Mouse (Mus musculus): Measurements from ENCODE around the gene Pygb. TPM values are rescaled to one million over a fixed set of nuclear protein-coding genes. Genes with fewer than 3 reads are reported as not detected.

The Pygb gene
- polyA plus RNA-seq, 1 experiment = 0.07 TPM

DNA sequence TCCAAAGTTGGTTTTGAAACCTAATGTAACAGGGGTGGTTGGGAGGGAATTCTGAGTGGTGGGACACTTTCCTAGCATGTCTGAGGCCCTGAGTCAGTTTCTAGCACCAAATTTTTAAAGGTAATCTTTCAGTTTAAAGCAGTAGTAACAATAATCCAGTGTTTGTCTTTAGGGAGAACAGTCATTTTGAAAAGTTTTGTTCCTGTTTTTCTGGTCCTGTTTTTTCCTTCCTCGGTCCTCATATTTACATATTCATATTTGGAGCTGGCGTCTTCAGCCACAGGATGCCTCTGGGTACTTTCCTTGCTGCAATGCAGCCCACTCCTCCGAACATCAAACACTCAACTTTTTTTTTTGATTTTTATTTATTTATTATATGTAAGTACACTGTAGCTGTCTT is 31.5 kb upstream of the Pygb start:
- Histone ChIP-seq H3K4me1 (ENCODE audit: control insufficient read depth) (peaks cover 1% of the 10 kb centered on the region), H3K4me3 (replicated peaks) (no peak overlapping the region), H3K27me3 (ENCODE audit: control insufficient read depth) (no peaks in the 10 kb centered on the region), H3K9me3 (ENCODE audit: control insufficient read depth, low read length) (no peaks in the 10 kb centered on the region), H3K36me3 (ENCODE audit: control insufficient read depth) (peaks cover 18% of the 10 kb centered on the region)
- TF ChIP-seq TAL1 (IDR thresholded peaks at IDR 0.05; ENCODE audit: low read length) = no peak
- no peak for TF ChIP-seq GATA1 (IDR thresholded peaks at IDR 0.05; ENCODE audit: low read length)

DNA sequence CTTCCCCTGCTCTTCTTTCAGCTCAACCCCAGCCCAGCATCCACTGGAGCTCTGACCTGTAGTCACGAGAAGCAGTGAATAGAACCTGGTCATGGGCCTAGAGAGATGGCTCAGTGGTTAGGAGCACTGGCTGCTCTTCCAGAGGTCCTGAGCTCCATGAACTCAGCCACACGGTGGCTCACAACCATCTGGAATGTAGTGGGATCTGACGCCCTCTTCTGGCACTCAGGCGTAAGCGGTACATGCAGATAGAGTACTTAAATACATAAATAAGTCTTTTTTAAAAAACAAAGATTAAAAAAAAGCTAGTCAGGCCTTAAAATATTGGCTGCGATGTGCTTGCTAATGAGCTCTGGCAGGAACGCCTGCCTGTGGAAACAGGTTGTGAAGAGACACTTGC is 25.1 kb upstream of the Pygb start:
- no peak for TF ChIP-seq GATA1 (IDR thresholded peaks at IDR 0.05; ENCODE audit: low read length)
- TF ChIP-seq TAL1 (IDR thresholded peaks at IDR 0.05; ENCODE audit: low read length) = no peak
- no peaks in the 10 kb centered on the region for H3K9me3 ChIP-seq (ENCODE audit: control insufficient read depth, low read length)
- no peaks in the 10 kb centered on the region for H3K4me1 ChIP-seq (ENCODE audit: control insufficient read depth)
- no peak overlapping the region for H3K4me3 ChIP-seq (replicated peaks)
- peaks cover 23% of the 10 kb centered on the region for H3K36me3 ChIP-seq (ENCODE audit: control insufficient read depth)
- no peaks in the 10 kb centered on the region for H3K27me3 ChIP-seq (ENCODE audit: control insufficient read depth)

DNA sequence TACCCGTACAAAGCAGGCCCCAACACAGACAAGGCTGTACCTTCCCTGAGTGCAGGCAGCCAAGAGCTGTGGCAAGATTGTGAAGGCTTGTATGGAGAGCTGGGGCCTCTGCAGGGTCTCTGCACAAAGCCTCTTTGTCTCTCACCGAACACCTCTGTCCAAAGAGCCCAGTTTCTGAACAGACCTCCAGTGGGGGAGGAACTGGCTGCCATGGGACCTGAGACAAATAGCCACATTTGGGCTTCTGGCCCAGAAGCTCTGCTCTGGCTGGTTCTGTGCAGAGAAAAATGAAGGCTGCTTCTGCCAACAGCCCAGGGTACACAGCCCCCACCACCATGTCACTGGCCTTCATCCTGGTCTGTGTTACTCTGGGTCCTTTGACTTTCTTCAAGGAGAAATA is 20.9 kb upstream of the Pygb start:
- Histone ChIP-seq H3K4me3 (replicated peaks) (no peak overlapping the region), H3K9me3 (ENCODE audit: control insufficient read depth, low read length) (no peaks in the 10 kb centered on the region), H3K4me1 (ENCODE audit: control insufficient read depth) (peaks cover 14% of the 10 kb centered on the region), H3K36me3 (ENCODE audit: control insufficient read depth) (peaks cover 18% of the 10 kb centered on the region), H3K27me3 (ENCODE audit: control insufficient read depth) (no peaks in the 10 kb centered on the region)
- TF ChIP-seq TAL1 (IDR thresholded peaks at IDR 0.05; ENCODE audit: low read length) (no peak), GATA1 (IDR thresholded peaks at IDR 0.05; ENCODE audit: low read length) (no peak)

DNA sequence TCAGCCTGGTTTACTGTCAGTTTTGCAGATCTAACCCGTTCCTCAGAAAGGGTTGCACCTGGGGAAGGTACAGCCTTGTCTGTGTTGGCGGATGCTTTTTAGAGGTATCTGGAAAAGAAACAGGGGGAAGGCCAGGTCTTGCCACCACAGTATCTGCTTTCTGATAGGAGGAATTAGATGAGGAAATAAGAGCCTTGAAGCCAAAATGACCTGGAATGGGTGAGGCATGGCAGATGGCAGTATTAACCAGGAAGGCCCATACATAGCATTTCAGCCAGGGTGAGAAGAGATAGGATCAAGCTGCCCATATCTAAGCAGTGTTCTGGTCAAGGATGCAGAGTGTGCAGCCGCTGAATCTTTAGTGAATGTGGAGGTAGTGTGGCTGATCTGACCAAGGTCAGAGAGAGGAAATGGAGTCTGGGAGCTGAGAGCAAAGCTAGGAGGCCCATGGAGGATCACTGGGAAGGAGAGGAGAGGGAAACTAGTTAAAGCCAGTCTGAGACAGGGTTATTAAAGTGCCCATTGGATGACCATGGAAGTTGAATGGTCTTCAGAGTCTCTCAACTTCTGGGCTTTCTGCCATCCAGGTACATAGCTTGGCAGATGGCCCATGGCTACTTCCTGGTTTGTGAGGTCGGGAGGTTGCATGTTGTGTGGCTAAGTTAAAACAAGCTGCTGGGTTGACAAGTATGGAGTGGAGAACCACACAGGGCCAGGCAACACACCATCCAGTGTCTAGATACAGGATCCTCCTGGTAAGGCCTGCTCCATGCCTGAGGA is 20.3 kb upstream of the Pygb start:
- TF ChIP-seq GATA1 (IDR thresholded peaks at IDR 0.05; ENCODE audit: low read length) = no peak
- no peak for TF ChIP-seq TAL1 (IDR thresholded peaks at IDR 0.05; ENCODE audit: low read length)
- Histone ChIP-seq H3K4me1 (ENCODE audit: control insufficient read depth) (peaks cover 15% of the 10 kb centered on the region), H3K9me3 (ENCODE audit: control insufficient read depth, low read length) (no peaks in the 10 kb centered on the region), H3K4me3 (replicated peaks) (no peak overlapping the region), H3K27me3 (ENCODE audit: control insufficient read depth) (no peaks in the 10 kb centered on the region), H3K36me3 (ENCODE audit: control insufficient read depth) (peaks cover 20% of the 10 kb centered on the region)

DNA sequence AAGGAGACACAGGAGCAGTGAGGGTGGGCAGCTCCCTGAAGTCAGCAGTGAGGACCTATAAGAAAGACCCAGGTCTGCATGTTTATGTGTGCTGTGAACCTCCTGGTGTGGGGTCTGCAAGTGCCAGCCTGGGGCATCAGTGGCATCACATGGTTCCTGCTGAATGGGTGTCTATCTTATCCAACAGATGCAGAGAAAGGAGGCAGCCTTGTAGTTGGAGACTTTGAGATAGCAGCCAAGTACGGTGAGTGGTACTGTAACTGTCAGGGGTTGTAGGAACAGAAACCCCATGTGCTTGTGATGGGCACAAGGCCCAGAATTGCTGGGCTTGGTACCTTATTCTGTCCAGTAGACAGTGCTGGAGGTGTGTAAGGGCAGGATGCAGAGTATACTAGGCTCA is 17.9 kb upstream of the Pygb start:
- Histone ChIP-seq H3K4me1 (ENCODE audit: control insufficient read depth) (peaks cover 22% of the 10 kb centered on the region), H3K27me3 (ENCODE audit: control insufficient read depth) (no peaks in the 10 kb centered on the region), H3K36me3 (ENCODE audit: control insufficient read depth) (peaks cover 14% of the 10 kb centered on the region), H3K4me3 (replicated peaks) (no peak overlapping the region), H3K9me3 (ENCODE audit: control insufficient read depth, low read length) (no peaks in the 10 kb centered on the region)
- TF ChIP-seq GATA1 (IDR thresholded peaks at IDR 0.05; ENCODE audit: low read length) (no peak), TAL1 (IDR thresholded peaks at IDR 0.05; ENCODE audit: low read length) (no peak)

- Histone ChIP-seq H3K9me3 (ENCODE audit: control insufficient read depth, low read length) (no peaks in the 10 kb centered on the region), H3K36me3 (ENCODE audit: control insufficient read depth) (peaks cover 14% of the 10 kb centered on the region), H3K4me1 (ENCODE audit: control insufficient read depth) (peaks cover 22% of the 10 kb centered on the region), H3K4me3 (replicated peaks) (no peak overlapping the region), H3K27me3 (ENCODE audit: control insufficient read depth) (no peaks in the 10 kb centered on the region)
- TF ChIP-seq GATA1 (IDR thresholded peaks at IDR 0.05; ENCODE audit: low read length) (no peak), TAL1 (IDR thresholded peaks at IDR 0.05; ENCODE audit: low read length) (no peak)
These were observed 15.8 kb upstream of the Pygb start for GRCm38 (mm10) chr2:150770747-150771146.

GRCm38 (mm10) chr2:150771169-150771568 is 15.4 kb upstream of the Pygb start:
- peaks cover 22% of the 10 kb centered on the region for H3K4me1 ChIP-seq (ENCODE audit: control insufficient read depth)
- no peak overlapping the region for H3K4me3 ChIP-seq (replicated peaks)
- H3K9me3 ChIP-seq (ENCODE audit: control insufficient read depth, low read length) = no peaks in the 10 kb centered on the region
- no peaks in the 10 kb centered on the region for H3K27me3 ChIP-seq (ENCODE audit: control insufficient read depth)
- no peak for TF ChIP-seq TAL1 (IDR thresholded peaks at IDR 0.05; ENCODE audit: low read length)
- no peak for TF ChIP-seq GATA1 (IDR thresholded peaks at IDR 0.05; ENCODE audit: low read length)
- H3K36me3 ChIP-seq (ENCODE audit: control insufficient read depth) = peaks cover 14% of the 10 kb centered on the region

DNA sequence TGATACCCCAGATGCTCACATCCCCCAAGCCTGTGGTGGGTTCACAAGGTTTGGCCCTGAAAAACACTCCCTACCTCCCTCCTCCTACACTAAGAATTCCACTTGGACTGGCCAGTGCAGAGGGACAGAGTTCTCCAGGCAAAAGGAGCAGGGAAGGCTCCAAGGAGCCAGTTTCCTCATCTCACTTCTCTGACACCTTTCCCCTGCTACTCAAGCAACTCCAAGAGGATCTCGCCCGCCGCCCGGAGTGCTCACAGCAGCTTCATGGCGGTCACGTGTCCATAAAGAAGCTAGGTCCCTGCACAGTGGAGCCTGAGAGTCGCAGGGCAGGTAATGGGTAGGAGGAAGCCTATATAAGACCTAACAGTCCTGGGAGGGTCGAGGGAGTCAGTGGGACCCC is 14.5 kb upstream of the Pygb start:
- Histone ChIP-seq H3K4me3 (replicated peaks) (no peak overlapping the region), H3K9me3 (ENCODE audit: control insufficient read depth, low read length) (no peaks in the 10 kb centered on the region), H3K36me3 (ENCODE audit: control insufficient read depth) (peaks cover 14% of the 10 kb centered on the region), H3K4me1 (ENCODE audit: control insufficient read depth) (peaks cover 22% of the 10 kb centered on the region), H3K27me3 (ENCODE audit: control insufficient read depth) (no peaks in the 10 kb centered on the region)
- TF ChIP-seq GATA1 (IDR thresholded peaks at IDR 0.05; ENCODE audit: low read length) (no peak), TAL1 (IDR thresholded peaks at IDR 0.05; ENCODE audit: low read length) (no peak)

GRCm38 (mm10) chr2:150772466-150773119 is 13.9 kb upstream of the Pygb start:
- TF ChIP-seq TAL1 (IDR thresholded peaks at IDR 0.05; ENCODE audit: low read length) (no peak), GATA1 (IDR thresholded peaks at IDR 0.05; ENCODE audit: low read length) (no peak)
- H3K4me1 ChIP-seq (ENCODE audit: control insufficient read depth) = peaks cover 20% of the 10 kb centered on the region

More at GRCm38 (mm10) chr2:150772466-150773119, 13.9 kb upstream of the Pygb start:
- Histone ChIP-seq H3K36me3 (ENCODE audit: control insufficient read depth) (peaks cover 14% of the 10 kb centered on the region), H3K27me3 (ENCODE audit: control insufficient read depth) (no peaks in the 10 kb centered on the region), H3K4me3 (replicated peaks) (no peak overlapping the region), H3K9me3 (ENCODE audit: control insufficient read depth, low read length) (no peaks in the 10 kb centered on the region)
